Mouse (Mus musculus) lung, postnatal 0 days (tissue): ENCODE results near the gene Ppp6r2. TPM values are rescaled to one million over a fixed set of nuclear protein-coding genes. Genes with fewer than 3 reads are reported as not detected.

Source experiments
- ATAC-seq: fragments of 200-750 bp; cut with Nextera tagmentation; 2 replicates; pipeline ENCODE4 v1.8.0; 2017; ENCODE audit warnings: moderate library complexity
- DNase-seq: peaks from one replicate; pipeline ENCODE4 v3.0.0-alpha.2; 2016; ENCODE audit warnings: low spot score
- H3K27ac ChIP-seq: fragments of 300-500 bp; sonication (generic); 2 replicates; pipeline ENCODE4 v1.5.1; 2014; ENCODE audit warnings: antibody characterized with exemption, mild to moderate bottlenecking, low read length, mixed read lengths
- H3K27me3 ChIP-seq: fragments of 300-500 bp; sonication (generic); replicated peaks from 2 replicates; pipeline ENCODE4 v1.6.1; 2014; ENCODE audit warnings: low read length, mixed read lengths; ENCODE audit not compliant: insufficient read depth
- H3K36me3 ChIP-seq: fragments of 300-500 bp; sonication (generic); 2 replicates; pipeline ENCODE4 v1.6.1; 2014; ENCODE audit warnings: low read length, mixed read lengths; ENCODE audit not compliant: insufficient read depth
- H3K4me1 ChIP-seq: fragments of 300-500 bp; sonication (generic); 2 replicates; pipeline ENCODE4 v1.6.1; 2014; ENCODE audit warnings: antibody characterized with exemption, low read depth, low read length, mixed read lengths; ENCODE audit not compliant: insufficient read depth
- H3K4me2 ChIP-seq: fragments of 300-500 bp; sonication (generic); replicated peaks from 2 replicates; pipeline ENCODE4 v1.6.1; 2014; ENCODE audit warnings: low read depth, mild to moderate bottlenecking, low read length, moderate library complexity, mixed read lengths
- H3K4me3 ChIP-seq: fragments of 300-500 bp; sonication (generic); 2 replicates; pipeline ENCODE4 v1.5.1; 2014; ENCODE audit warnings: low read depth, low read length
- H3K9ac ChIP-seq: fragments of 300-500 bp; sonication (generic); replicated peaks from 2 replicates; pipeline ENCODE4 v1.6.1; 2014; ENCODE audit warnings: low read depth, mild to moderate bottlenecking
- H3K9me3 ChIP-seq: fragments of 300-500 bp; sonication (generic); 2 replicates; pipeline ENCODE4 v1.6.1; 2016; ENCODE audit warnings: low read length, mixed read lengths
- CTCF ChIP-seq: IDR thresholded peaks from 2 replicates; pipeline ENCODE4 v1.5.1; 2016; ENCODE audit warnings: antibody characterized with exemption, mild to moderate bottlenecking
- EP300 ChIP-seq: IDR thresholded peaks from 2 replicates; pipeline ENCODE4 v1.6.1; 2016; ENCODE audit warnings: antibody characterized with exemption, mild to moderate bottlenecking, control low read depth
- WGBS: fragments of 180-500 bp; shearing (Covaris S2); extraction: QIAGEN DNeasy Blood & Tissue Kit; methylation state at CpG from one replicate; pipeline ENCODE4 v1.1.7; 2014; 5-methylcytosine and 5-hydroxymethylcytosine counted together
- polyA plus RNA-seq: library from polyadenylated mRNA; unstranded; fragments of >200 nt; fragmentation: Nextera tagmentation; extraction: Ambion mirVana; gene quantifications from 2 replicates; pipeline ENCODE4 v1.2.1, GENCODE M21; 2015

Ppp6r2 gene
- polyA plus RNA-seq, 1 experiment from 2014 or later, result 22.7 TPM

DNA sequence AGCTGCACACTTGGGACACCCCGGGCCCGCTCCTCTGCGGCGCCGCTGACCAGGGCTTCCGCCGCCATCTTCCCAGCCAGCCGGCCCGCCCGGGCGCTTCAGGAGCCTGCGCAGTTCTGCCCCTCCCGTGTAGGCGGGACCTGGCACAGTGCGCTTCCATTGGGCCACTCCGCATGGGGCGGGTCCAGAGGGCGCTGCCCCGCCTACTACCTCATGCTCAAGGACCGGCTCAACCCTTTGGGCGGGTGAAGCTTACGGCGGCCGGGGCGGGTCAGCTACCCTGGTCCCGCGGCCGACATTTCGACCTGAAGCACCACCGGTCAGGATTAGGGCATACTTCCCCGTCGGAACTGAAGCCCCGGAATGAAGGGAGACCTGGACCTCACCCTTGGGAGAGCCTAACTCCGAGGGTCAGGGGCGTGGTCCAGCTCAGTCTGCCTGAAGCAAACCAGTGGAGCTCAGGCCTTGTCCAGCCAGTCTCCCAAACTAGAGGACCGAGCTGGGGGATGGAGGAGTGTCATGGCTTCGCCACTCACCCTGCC is 103.9 kb downstream of the Ppp6r2 start, which contains the start of gene Sbf1:
Gene Sbf1, minus strand, starts transcription at position 122 of the 542 bp plus-strand sequence.
- no peaks in the 10 kb centered on the region for H3K36me3 ChIP-seq
- H3K9ac ChIP-seq, result peak within 1 kb of the TSS; percentile 89
- DNase-seq (peak; percentile 99), ATAC-seq (peak; percentile 100)
- peaks cover 9% of the 10 kb centered on the region; the same call in 1 of the 2 replicates for H3K4me1 ChIP-seq
- peak within 1 kb of the TSS; percentile 94 for H3K4me2 ChIP-seq
- no peak for TF ChIP-seq EP300
- no peak for TF ChIP-seq CTCF
- H3K4me3 ChIP-seq, result peak within 1 kb of the TSS; percentile 94
- no peaks in the 10 kb centered on the region for H3K9me3 ChIP-seq
- H3K27ac ChIP-seq, result peak within 1 kb of the TSS; percentile 62
- under 1% methylated on average over 34 of the region's 37 CpGs for WGBS
- no peaks in the 10 kb centered on the region for H3K27me3 ChIP-seq

DNA sequence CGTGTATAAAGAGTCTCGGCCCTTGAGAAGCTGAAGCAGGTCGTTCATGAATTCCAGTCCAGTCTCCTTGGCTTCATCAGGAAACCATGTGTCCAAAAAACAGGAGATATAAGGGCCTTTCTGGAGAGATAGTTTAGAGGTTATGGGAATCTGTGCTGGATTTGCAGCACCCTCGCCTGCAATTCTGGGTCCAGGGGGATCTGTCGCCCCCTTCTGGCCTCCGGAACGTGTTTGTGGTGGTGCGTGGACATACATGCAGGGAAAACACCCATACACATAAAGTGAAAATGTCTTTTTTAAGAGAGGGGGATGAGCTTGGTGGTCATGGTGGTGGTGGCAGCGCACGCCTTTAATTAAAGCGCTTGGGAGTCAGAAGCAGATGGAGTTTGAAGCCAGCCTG is 104.8 kb downstream of the Ppp6r2 start:
- no peak overlapping the region for H3K9ac ChIP-seq
- no peak overlapping the region for H3K4me3 ChIP-seq
- TF ChIP-seq EP300, result no peak
- peak; percentile 50 for TF ChIP-seq CTCF
- H3K27ac ChIP-seq, result no peak overlapping the region
- H3K4me2 ChIP-seq, result no peak overlapping the region
- WGBS, result 66% methylated on average over 11 of the region's 11 CpGs
- no peaks in the 10 kb centered on the region for H3K9me3 ChIP-seq
- H3K36me3 ChIP-seq, result no peaks in the 10 kb centered on the region
- no peaks in the 10 kb centered on the region for H3K27me3 ChIP-seq
- peaks cover 9% of the 10 kb centered on the region; the same call in 1 of the 2 replicates for H3K4me1 ChIP-seq
- no peak for DNase-seq
- ATAC-seq, result no peak

DNA sequence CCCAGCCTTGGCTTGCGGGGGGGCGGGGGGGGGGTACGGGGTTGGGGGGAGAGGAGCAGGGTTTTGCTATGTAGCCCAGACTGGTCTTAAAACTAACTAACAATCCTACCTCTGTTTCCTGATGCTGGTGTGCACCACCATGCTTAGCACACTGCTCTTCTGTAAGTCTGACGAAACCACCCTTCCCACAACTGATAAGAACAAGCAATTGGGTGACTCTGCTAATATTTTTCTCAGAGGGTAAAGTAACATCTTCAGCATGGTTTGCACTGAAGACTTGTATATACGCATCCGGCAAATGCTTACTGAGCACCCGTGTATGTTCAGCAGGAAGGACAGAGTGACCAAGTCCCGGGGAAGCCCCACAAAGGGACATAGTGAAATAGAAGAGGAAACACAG is 109.9 kb downstream of the Ppp6r2 start:
- H3K27me3 ChIP-seq, result no peaks in the 10 kb centered on the region
- no peaks in the 10 kb centered on the region for H3K36me3 ChIP-seq
- WGBS, result 75% methylated on average over 5 of the region's 8 CpGs
- no peaks in the 10 kb centered on the region; the same call in 1 of the 2 replicates for H3K4me1 ChIP-seq
- ATAC-seq (no peak), DNase-seq (no peak)
- no peak overlapping the region for H3K9ac ChIP-seq
- H3K4me3 ChIP-seq, result no peak overlapping the region
- no peak overlapping the region for H3K27ac ChIP-seq
- H3K4me2 ChIP-seq, result no peak overlapping the region
- H3K9me3 ChIP-seq, result no peaks in the 10 kb centered on the region
- TF ChIP-seq CTCF, result no peak
- TF ChIP-seq EP300, result no peak

DNA sequence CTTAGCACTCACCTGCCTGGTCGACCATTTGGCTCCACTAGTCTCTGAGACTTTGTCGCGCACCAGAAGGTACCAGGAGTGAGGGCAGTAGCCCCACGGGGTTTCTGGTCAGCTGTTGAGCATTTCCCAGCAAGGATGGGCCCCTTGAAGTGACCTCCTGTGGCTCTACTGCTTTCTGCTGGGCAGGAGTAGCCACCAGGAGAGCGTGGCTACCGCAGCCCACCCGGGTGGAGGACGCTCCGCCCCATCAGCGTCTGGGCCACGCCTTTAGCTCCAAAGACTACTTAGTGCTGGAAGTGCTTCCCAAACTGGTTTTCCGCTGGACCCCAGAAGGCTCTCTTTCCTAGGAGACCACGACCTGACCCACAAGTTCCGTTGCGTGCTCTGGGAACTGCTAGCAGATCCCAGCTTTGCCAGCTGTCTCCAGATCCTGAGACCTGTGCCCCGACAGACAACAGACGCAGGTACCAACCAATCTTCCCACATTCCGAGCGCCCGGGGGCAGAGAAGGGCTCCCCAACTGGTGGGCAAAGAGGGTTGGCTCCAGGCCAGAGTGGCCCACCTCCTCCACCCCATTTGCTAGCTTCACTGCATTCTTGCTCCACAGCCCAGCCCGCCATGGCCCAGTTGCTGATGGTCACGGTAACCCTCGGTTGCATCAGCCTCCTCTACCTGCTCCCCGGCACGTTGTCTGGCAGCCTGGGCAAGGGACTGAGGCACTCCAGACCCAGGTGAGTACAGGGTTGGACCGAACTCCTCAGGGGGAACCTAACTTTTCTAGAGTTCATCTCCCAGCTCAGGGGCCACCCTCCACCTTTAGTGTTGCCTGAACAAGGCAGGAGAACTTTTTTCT is 111.5 kb downstream of the Ppp6r2 start, which contains the start of gene Adm2:
Gene Adm2, plus strand, starts transcription at position 51 of the 853 bp plus-strand sequence.
- 7% methylated on average over 26 of the region's 26 CpGs for WGBS
- no peak for DNase-seq
- Histone ChIP-seq H3K9ac (no peak within 1 kb of the TSS), H3K4me1 (no peaks in the 10 kb centered on the region; the same call in 1 of the 2 replicates), H3K9me3 (no peaks in the 10 kb centered on the region), H3K4me2 (peak within 1 kb of the TSS; percentile 40), H3K27ac (no peak within 1 kb of the TSS), H3K4me3 (peak within 1 kb of the TSS; percentile 12; the same call in 1 of the 2 replicates), H3K27me3 (no peaks in the 10 kb centered on the region), H3K36me3 (no peaks in the 10 kb centered on the region)
- no peak for TF ChIP-seq EP300
- no peak for TF ChIP-seq CTCF
- no peak for ATAC-seq

DNA sequence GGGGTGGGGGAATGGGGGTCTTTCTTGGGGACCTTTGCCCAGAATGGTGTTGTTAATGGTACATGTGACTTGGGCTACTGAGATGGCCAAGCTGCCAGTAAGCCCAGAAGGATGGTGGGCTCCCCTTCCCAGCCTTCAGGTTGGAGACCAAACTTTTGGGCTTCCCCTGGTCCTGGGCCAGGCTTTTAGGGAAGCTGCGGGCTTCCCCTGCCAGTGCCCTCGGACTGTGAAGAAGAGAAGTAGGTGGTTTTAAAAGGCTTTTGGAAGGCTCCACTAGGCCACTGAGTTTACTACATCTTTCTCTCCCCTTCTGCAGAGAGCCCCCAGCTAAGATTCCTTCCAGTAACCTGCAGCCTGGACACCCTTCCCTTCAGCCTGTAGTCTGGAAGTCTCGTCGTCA is 112.3 kb downstream of the Ppp6r2 start:
- H3K4me1 ChIP-seq, result no peaks in the 10 kb centered on the region; the same call in 1 of the 2 replicates
- no peak overlapping the region for H3K27ac ChIP-seq
- TF ChIP-seq EP300 (no peak), CTCF (no peak)
- H3K36me3 ChIP-seq, result no peaks in the 10 kb centered on the region
- DNase-seq, result no peak
- no peak overlapping the region for H3K4me3 ChIP-seq
- no peak for ATAC-seq
- no peak overlapping the region for H3K4me2 ChIP-seq
- WGBS, result 83% methylated on average over 4 of the region's 4 CpGs
- H3K9ac ChIP-seq, result no peak overlapping the region
- no peaks in the 10 kb centered on the region for H3K27me3 ChIP-seq
- H3K9me3 ChIP-seq, result no peaks in the 10 kb centered on the region

DNA sequence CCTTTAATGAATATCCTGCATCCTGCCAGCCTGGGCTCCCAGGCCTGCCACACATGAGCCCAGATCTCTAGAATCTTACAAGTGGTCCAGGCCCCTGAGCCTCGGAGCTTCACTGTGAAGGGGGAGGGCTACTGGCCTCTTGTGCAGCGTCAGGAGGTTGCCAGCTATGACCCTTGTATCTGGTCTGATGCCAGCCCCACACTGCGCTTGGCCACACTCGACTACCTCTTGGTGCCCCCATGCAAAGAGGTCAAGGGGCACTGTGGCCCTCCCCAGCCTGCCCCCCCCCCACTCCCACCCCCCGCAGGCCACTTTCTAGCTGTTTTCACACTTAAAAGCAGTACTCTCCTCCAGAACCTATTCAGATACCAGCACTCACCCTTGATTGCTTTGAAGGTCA is 115.1 kb downstream of the Ppp6r2 start:
- TF ChIP-seq EP300, result no peak
- TF ChIP-seq CTCF, result no peak
- no peaks in the 10 kb centered on the region; the same call in 1 of the 2 replicates for H3K4me1 ChIP-seq
- ATAC-seq (no peak), DNase-seq (no peak)
- WGBS, result 43% methylated on average over 5 of the region's 5 CpGs
- H3K9me3 ChIP-seq, result no peaks in the 10 kb centered on the region
- no peaks in the 10 kb centered on the region for H3K36me3 ChIP-seq
- H3K4me2 ChIP-seq, result no peak overlapping the region
- no peak overlapping the region for H3K9ac ChIP-seq
- H3K27me3 ChIP-seq, result no peaks in the 10 kb centered on the region
- no peak overlapping the region for H3K27ac ChIP-seq
- H3K4me3 ChIP-seq, result no peak overlapping the region
